Mouse (Mus musculus) limb, embryonic 14.5 days (tissue): ENCODE measurements at regions not wholly inside any gene's neighbourhood (a gene's known extent, or its start where the extent isn't known, plus 50 kb on each side); places are given as distances from the start of the nearest gene placed in this dataset.

Experiments
- ATAC-seq: fragments of 200-750 bp; cut with Nextera tagmentation; 2 replicates; pipeline ENCODE4 v1.8.0; 2017; ENCODE audit warnings: low read depth, moderate number of reproducible peaks, moderate TSS enrichment; ENCODE audit not compliant: low FRiP score
- DNase-seq: peaks from one replicate; pipeline ENCODE4 v3.0.0-alpha.2; 2015; ENCODE audit warnings: low spot score
- H3K27ac ChIP-seq: fragments of 300-500 bp; sonication (generic); replicated peaks from 2 replicates; pipeline ENCODE4 v1.5.1; 2014; ENCODE audit warnings: low read depth, mild to moderate bottlenecking, low read length, moderate library complexity, mixed read lengths
- H3K27me3 ChIP-seq: fragments of 300-500 bp; sonication (generic); 2 replicates; pipeline ENCODE4 v1.6.1; 2014; ENCODE audit warnings: low read length, mixed read lengths; ENCODE audit not compliant: control insufficient read depth, insufficient read depth
- H3K36me3 ChIP-seq: fragments of 300-500 bp; sonication (generic); 2 replicates; pipeline ENCODE4 v1.6.1; 2014; ENCODE audit warnings: mild to moderate bottlenecking, low read length, moderate library complexity, mixed read lengths; ENCODE audit not compliant: control insufficient read depth, insufficient read depth
- H3K4me1 ChIP-seq: fragments of 300-500 bp; sonication (generic); 2 replicates; pipeline ENCODE4 v1.6.1; 2014; ENCODE audit warnings: antibody characterized with exemption, low read length, mixed read lengths; ENCODE audit not compliant: control insufficient read depth, insufficient read depth
- H3K4me2 ChIP-seq: fragments of 300-500 bp; sonication (generic); replicated peaks from 2 replicates; pipeline ENCODE4 v1.6.1; 2014; ENCODE audit warnings: low read depth, mild to moderate bottlenecking, low read length, moderate library complexity; ENCODE audit not compliant: severe bottlenecking
- H3K4me3 ChIP-seq: fragments of 300-500 bp; sonication (generic); replicated peaks from 2 replicates; pipeline ENCODE4 v1.5.1; 2014; ENCODE audit warnings: low read length
- H3K9ac ChIP-seq: fragments of 300-500 bp; sonication (generic); 2 replicates; pipeline ENCODE4 v1.6.1; 2014; ENCODE audit warnings: mild to moderate bottlenecking, low read depth, low read length, moderate library complexity; ENCODE audit not compliant: severe bottlenecking
- H3K9me3 ChIP-seq: fragments of 300-500 bp; sonication (generic); 2 replicates; pipeline ENCODE4 v1.6.1; 2016; ENCODE audit warnings: low read length; ENCODE audit not compliant: control insufficient read depth
- POLR2A ChIP-seq: fragments of 200-500 bp; IDR thresholded peaks from 2 replicates; pipeline ENCODE4 v1.8.0; 2012; ENCODE audit warnings: inconsistent platforms, mild to moderate bottlenecking, moderate library complexity, borderline replicate concordance; ENCODE audit not compliant: insufficient read depth, insufficient read length; ENCODE audit errors: extremely low read depth
- WGBS: fragments of 180-500 bp; shearing (Covaris S2); extraction: QIAGEN DNeasy Blood & Tissue Kit; methylation state at CpG from one replicate; pipeline ENCODE4 v1.1.7; 2014; 5-methylcytosine and 5-hydroxymethylcytosine counted together

GRCm38 (mm10) chr5:46901909-46902308 is 1044.5 kb upstream of the Lcorl start:
- H3K9me3 ChIP-seq, result no peaks in the 10 kb centered on the region
- no peak overlapping the region for H3K9ac ChIP-seq
- DNase-seq (no peak), ATAC-seq (no peak)
- no peak for TF ChIP-seq POLR2A
- WGBS, result 83% methylated on average over 2 of the region's 2 CpGs
- H3K4me2 ChIP-seq, result no peak overlapping the region
- no peak overlapping the region for H3K27ac ChIP-seq
- H3K36me3 ChIP-seq, result no peaks in the 10 kb centered on the region
- no peak overlapping the region for H3K4me3 ChIP-seq
- no peaks in the 10 kb centered on the region for H3K27me3 ChIP-seq
- H3K4me1 ChIP-seq, result no peaks in the 10 kb centered on the region

DNA sequence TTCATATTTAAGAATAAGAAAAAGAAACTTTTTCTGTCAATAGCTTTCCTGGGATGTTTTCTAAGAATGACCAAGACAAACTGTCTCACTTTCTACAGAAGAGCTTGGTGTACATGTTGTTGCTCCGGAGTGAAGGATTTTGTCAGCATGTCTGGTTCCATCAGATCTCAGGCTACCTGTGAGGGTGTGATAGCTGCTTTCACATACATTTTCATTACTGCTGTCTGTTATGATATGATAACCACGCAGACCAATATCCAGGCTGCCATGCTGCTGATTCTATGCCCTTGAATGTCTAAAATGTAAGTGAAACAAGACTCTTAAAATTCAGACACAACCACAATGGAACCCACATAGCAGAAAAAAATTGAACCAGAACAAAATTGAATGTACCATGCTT is 1036.6 kb upstream of the Lcorl start:
- no peaks in the 10 kb centered on the region for H3K27me3 ChIP-seq
- TF ChIP-seq POLR2A, result no peak
- H3K4me3 ChIP-seq, result no peak overlapping the region
- 85% methylated on average over 2 of the region's 2 CpGs for WGBS
- H3K36me3 ChIP-seq, result no peaks in the 10 kb centered on the region
- H3K27ac ChIP-seq, result no peak overlapping the region
- no peaks in the 10 kb centered on the region for H3K9me3 ChIP-seq
- DNase-seq, result no peak
- no peak for ATAC-seq
- H3K4me2 ChIP-seq, result no peak overlapping the region
- no peaks in the 10 kb centered on the region for H3K4me1 ChIP-seq
- H3K9ac ChIP-seq, result no peak overlapping the region

GRCm38 (mm10) chr5:46883956-46884355 is 1026.5 kb upstream of the Lcorl start:
- no peaks in the 10 kb centered on the region for H3K27me3 ChIP-seq
- DNase-seq, result no peak
- H3K4me1 ChIP-seq, result no peaks in the 10 kb centered on the region
- no peak overlapping the region for H3K9ac ChIP-seq
- no peak for ATAC-seq
- H3K9me3 ChIP-seq, result no peaks in the 10 kb centered on the region
- no peaks in the 10 kb centered on the region for H3K36me3 ChIP-seq
- no peak for TF ChIP-seq POLR2A
- H3K27ac ChIP-seq, result no peak overlapping the region
- H3K4me3 ChIP-seq, result no peak overlapping the region
- no peak overlapping the region for H3K4me2 ChIP-seq

DNA sequence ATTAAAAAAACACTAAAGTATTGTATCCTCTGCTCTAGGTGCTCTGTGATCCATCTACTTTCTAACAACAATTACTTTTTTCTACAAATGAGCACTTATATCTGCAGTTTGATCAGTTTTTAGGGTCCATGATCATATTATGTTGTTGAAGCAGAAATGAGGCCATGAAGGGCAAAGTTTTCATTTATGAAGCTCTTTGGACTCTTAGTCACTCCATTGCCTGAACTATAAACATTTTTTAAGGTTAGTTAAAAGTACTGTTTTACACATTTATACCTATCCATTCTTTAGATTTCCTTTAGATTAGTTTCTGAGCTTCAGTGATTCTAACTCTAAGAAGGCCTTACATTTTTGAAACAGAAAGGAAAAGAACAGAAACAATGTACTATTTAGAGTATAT is 999.4 kb upstream of the Lcorl start:
- Histone ChIP-seq H3K4me3 (no peak overlapping the region), H3K27me3 (no peaks in the 10 kb centered on the region), H3K9me3 (no peaks in the 10 kb centered on the region), H3K4me2 (no peak overlapping the region), H3K36me3 (no peaks in the 10 kb centered on the region), H3K4me1 (no peaks in the 10 kb centered on the region), H3K9ac (no peak overlapping the region), H3K27ac (no peak overlapping the region)
- no peak for TF ChIP-seq POLR2A
- DNase-seq (no peak), ATAC-seq (no peak)

GRCm38 (mm10) chr5:46845175-46845574 is 987.8 kb upstream of the Lcorl start:
- Histone ChIP-seq H3K27ac (no peak overlapping the region), H3K4me2 (no peak overlapping the region), H3K27me3 (no peaks in the 10 kb centered on the region), H3K9ac (no peak overlapping the region), H3K4me1 (no peaks in the 10 kb centered on the region), H3K36me3 (no peaks in the 10 kb centered on the region), H3K4me3 (no peak overlapping the region), H3K9me3 (no peaks in the 10 kb centered on the region)
- ATAC-seq, result no peak
- WGBS, result 79% methylated on average over 2 of the region's 2 CpGs
- DNase-seq, result no peak
- TF ChIP-seq POLR2A, result no peak

DNA sequence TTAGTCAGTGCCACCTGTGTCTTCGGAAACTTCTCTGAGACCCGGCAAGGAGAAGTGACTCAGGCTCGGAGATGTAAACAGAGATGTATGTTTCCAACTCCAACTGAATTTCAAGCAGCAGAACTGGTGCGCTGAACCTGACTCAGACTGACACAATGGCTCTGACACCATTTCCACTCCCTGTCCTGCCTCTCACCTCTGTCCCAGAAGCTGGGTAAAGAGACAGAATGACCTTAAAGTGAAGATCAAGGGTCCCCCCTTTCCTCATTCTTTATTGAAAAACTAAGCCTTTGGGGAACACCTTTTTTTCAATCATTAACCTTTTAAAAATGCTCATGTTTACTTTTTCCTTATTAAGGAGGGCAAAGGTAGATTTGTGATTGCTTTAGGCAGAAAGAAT is 979.4 kb upstream of the Lcorl start:
- ATAC-seq (no peak), DNase-seq (no peak)
- no peak overlapping the region for H3K4me2 ChIP-seq
- no peaks in the 10 kb centered on the region for H3K36me3 ChIP-seq
- no peak overlapping the region for H3K9ac ChIP-seq
- H3K27ac ChIP-seq, result no peak overlapping the region
- no peak for TF ChIP-seq POLR2A
- no peak overlapping the region for H3K4me3 ChIP-seq
- 97% methylated on average over 4 of the region's 4 CpGs for WGBS
- H3K9me3 ChIP-seq, result no peaks in the 10 kb centered on the region
- H3K4me1 ChIP-seq, result no peaks in the 10 kb centered on the region
- H3K27me3 ChIP-seq, result no peaks in the 10 kb centered on the region
